Mouse (Mus musculus) limb, embryonic 15.5 days (tissue): ENCODE results near the gene Cntn2. TPM values are rescaled to one million over a fixed set of nuclear protein-coding genes. Genes with fewer than 3 reads are reported as not detected.

Experiments
- ATAC-seq: fragments of 200-750 bp; cut with Nextera tagmentation; 2 replicates; pipeline ENCODE4 v1.8.0; 2017; ENCODE audit warnings: low read depth, moderate TSS enrichment; ENCODE audit not compliant: insufficient number of reproducible peaks, low FRiP score, low TSS enrichment
- H3K27ac ChIP-seq: fragments of 300-500 bp; sonication (generic); 2 replicates; pipeline ENCODE4 v1.5.1; 2015; ENCODE audit warnings: moderate library complexity, mild to moderate bottlenecking, inconsistent platforms
- H3K27me3 ChIP-seq: fragments of 300-500 bp; sonication (generic); 2 replicates; pipeline ENCODE4 v1.6.1; 2015; ENCODE audit warnings: inconsistent platforms
- H3K36me3 ChIP-seq: fragments of 300-500 bp; sonication (generic); 2 replicates; pipeline ENCODE4 v1.6.1; 2015; ENCODE audit warnings: inconsistent platforms
- H3K4me1 ChIP-seq: fragments of 300-500 bp; sonication (generic); 2 replicates; pipeline ENCODE4 v1.6.1; 2015; ENCODE audit warnings: inconsistent platforms
- H3K4me2 ChIP-seq: fragments of 300-500 bp; sonication (generic); 2 replicates; pipeline ENCODE4 v1.6.1; 2015; ENCODE audit warnings: mild to moderate bottlenecking, inconsistent platforms
- H3K4me3 ChIP-seq: fragments of 300-500 bp; sonication (generic); 2 replicates; pipeline ENCODE4 v1.5.1; 2015; ENCODE audit warnings: mild to moderate bottlenecking, inconsistent platforms
- H3K9ac ChIP-seq: fragments of 300-500 bp; sonication (generic); 2 replicates; pipeline ENCODE4 v1.6.1; 2015; ENCODE audit warnings: inconsistent platforms
- H3K9me3 ChIP-seq: fragments of 300-500 bp; sonication (generic); 2 replicates; pipeline ENCODE4 v1.6.1; 2016; ENCODE audit warnings: inconsistent platforms
- whole genome bisulfite sequencing: fragments of 180-500 bp; shearing (Covaris S2); methylation state at CpG from one replicate; pipeline ENCODE4 v1.1.7; 2015; 5-methylcytosine and 5-hydroxymethylcytosine counted together
- polyA plus RNA-seq: library from polyadenylated mRNA; unstranded; fragments of >200 nt; fragmentation: Nextera tagmentation; extraction: Ambion mirVana; gene quantifications from 2 replicates; pipeline ENCODE4 v1.2.1, GENCODE M21; 2015

Gene Cntn2
- polyA plus RNA-seq, 1 experiment from 2014 or later, result 0.35 TPM

- no peak overlapping the region for H3K4me2 ChIP-seq
- no peak overlapping the region for H3K4me3 ChIP-seq
- H3K27me3 ChIP-seq, result no peaks in the 10 kb centered on the region
- no peak overlapping the region for H3K9ac ChIP-seq
- 90% methylated on average over 7 of the region's 7 CpGs for WGBS
- no peak overlapping the region for H3K27ac ChIP-seq
- 0 out of 2 replicates have a peak, but pooled peaks cover 4% of the 10 kb centered on the region for H3K4me1 ChIP-seq
- H3K9me3 ChIP-seq, result no peaks in the 10 kb centered on the region
- ATAC-seq, result no peak
- peaks cover 19% of the 10 kb centered on the region for H3K36me3 ChIP-seq
Measured at GRCm38 (mm10) chr1:132469519-132469918, 73.5 kb downstream of the Cntn2 start.

- Histone ChIP-seq H3K4me1 (0 out of 2 replicates have a peak, but pooled peaks cover 3% of the 10 kb centered on the region), H3K4me3 (no peak overlapping the region)
- ATAC-seq, result no peak
Measured at GRCm38 (mm10) chr1:132468926-132469325, 74.1 kb downstream of the Cntn2 start.

GRCm38 (mm10) chr1:132464651-132465050 is 78.4 kb downstream of the Cntn2 start:
- H3K4me2 ChIP-seq, result no peak overlapping the region
- H3K36me3 ChIP-seq, result peaks cover 59% of the 10 kb centered on the region
- H3K9ac ChIP-seq, result no peak overlapping the region
- ATAC-seq, result no peak
- H3K4me3 ChIP-seq, result no peak overlapping the region
- WGBS, result 51% methylated on average over 5 of the region's 5 CpGs
- H3K9me3 ChIP-seq, result no peaks in the 10 kb centered on the region
- H3K27ac ChIP-seq, result no peak overlapping the region
- 0 out of 2 replicates have a peak, but pooled peaks cover 3% of the 10 kb centered on the region for H3K4me1 ChIP-seq
- no peaks in the 10 kb centered on the region for H3K27me3 ChIP-seq

More at GRCm38 (mm10) chr1:132468926-132469325, 74.1 kb downstream of the Cntn2 start:
- no peaks in the 10 kb centered on the region for H3K27me3 ChIP-seq
- no peak overlapping the region for H3K9ac ChIP-seq
- H3K9me3 ChIP-seq, result no peaks in the 10 kb centered on the region
- peaks cover 25% of the 10 kb centered on the region for H3K36me3 ChIP-seq
- H3K27ac ChIP-seq, result no peak overlapping the region
- H3K4me2 ChIP-seq, result no peak overlapping the region

Other genes starting within 250 kb of the Cntn2 start
- gene Klhdc8a, start 244.6 kb downstream of the Cntn2 start, polyA plus RNA-seq, result 0.13 and 0.15 TPM in 2 replicates
- gene Nuak2, start 227.1 kb downstream of the Cntn2 start, polyA plus RNA-seq, result 6.9 and 8.2 TPM in 2 replicates
- 7.3 and 9.9 TPM in 2 replicates for gene Tmcc2, start 152.0 kb downstream of the Cntn2 start, polyA plus RNA-seq
- gene Dstyk, start 125.7 kb downstream of the Cntn2 start, polyA plus RNA-seq, result 13.7 and 16.5 TPM in 2 replicates
- 40.1 and 41.5 TPM in 2 replicates for gene Rbbp5, start 65.9 kb downstream of the Cntn2 start, polyA plus RNA-seq
- 1.3 TPM in 2 replicates for gene Tmem81, start 37.0 kb downstream of the Cntn2 start, polyA plus RNA-seq
- 0.68 and 0.96 TPM in 2 replicates for gene Nfasc, start 198.5 kb upstream of the Cntn2 start, polyA plus RNA-seq